22 mouse cellular contexts compared by ENCODE assay signal in genomic region chr15:100341314-100341980, GRCm38 (mm10). TPM values are rescaled to one million over a fixed set of nuclear protein-coding genes. Genes with fewer than 3 reads are reported as not detected.
"Had no signal": no experiment of that assay in that cellular context is flagged by ENCODE, and none has a peak within 500 bp of the region (broad histone marks: within the 10 kb centered on the region; RNA-seq: fewer than 3 reads in every experiment).

No protein-coding gene starts in this region.

RNA-seq across cellular contexts. Expression of gene Mettl7a3, which starts 6.7 kb away (rescaled TPM):
- total RNA-seq: layer of hippocampus, postnatal 10 days; megakaryocyte, adult 5-6 weeks had no signal
- polyA plus RNA-seq: intestine, embryonic 14.5 days; intestine, postnatal 0 days; kidney, embryonic 14.5 days; limb, embryonic 11.5 days; liver, embryonic 11.5 days; liver, embryonic 14.5 days; liver, postnatal 0 days; macrophage; midbrain, embryonic 12.5 days; midbrain, embryonic 15.5 days; stomach, embryonic 14.5 days; stomach, postnatal 0 days had no signal

RNA-seq across cellular contexts. Expression of gene Methig1, which starts 11.5 kb away (rescaled TPM):
- total RNA-seq: layer of hippocampus, adult 8-10 months; layer of hippocampus, postnatal 10 days; layer of hippocampus, postnatal 36 days; left cerebral cortex, postnatal 10 days; left cerebral cortex, postnatal 36 days; megakaryocyte, adult 5-6 weeks had no signal
- polyA plus RNA-seq: intestine, embryonic 14.5 days; intestine, postnatal 0 days; limb, embryonic 11.5 days; limb, embryonic 14.5 days; liver, embryonic 11.5 days; macrophage; midbrain, embryonic 12.5 days; stomach, postnatal 0 days; thymus, adult 2 months had no signal

RNA-seq across cellular contexts. Expression of gene Mettl7a2, which starts 11.6 kb away (rescaled TPM):
- total RNA-seq: megakaryocyte, adult 5-6 weeks had no signal
- polyA plus RNA-seq: intestine, embryonic 14.5 days; intestine, postnatal 0 days; kidney, embryonic 14.5 days; limb, embryonic 11.5 days; liver, embryonic 11.5 days; liver, postnatal 0 days; macrophage; midbrain, embryonic 12.5 days; midbrain, embryonic 15.5 days; neural tube, embryonic 15.5 days; stomach, embryonic 14.5 days; stomach, postnatal 0 days; thymus, adult 2 months had no signal

RNA-seq across cellular contexts. Expression of gene Higd1c, which starts 22.9 kb away (rescaled TPM):
- total RNA-seq: layer of hippocampus, adult 8-10 months; layer of hippocampus, postnatal 10 days; layer of hippocampus, postnatal 36 days; left cerebral cortex, adult 2 months; left cerebral cortex, postnatal 10 days; left cerebral cortex, postnatal 36 days; megakaryocyte, adult 5-6 weeks had no signal
- polyA plus RNA-seq: intestine, embryonic 14.5 days; intestine, postnatal 0 days; limb, embryonic 11.5 days; limb, embryonic 14.5 days; liver, embryonic 11.5 days; liver, embryonic 14.5 days; liver, postnatal 0 days; macrophage; midbrain, embryonic 12.5 days; midbrain, embryonic 15.5 days; neural tube, embryonic 15.5 days; stomach, embryonic 14.5 days; stomach, postnatal 0 days; thymus, adult 2 months had no signal
